ENCODE assay signal across 16 mouse cellular contexts in the genomic region with DNA sequence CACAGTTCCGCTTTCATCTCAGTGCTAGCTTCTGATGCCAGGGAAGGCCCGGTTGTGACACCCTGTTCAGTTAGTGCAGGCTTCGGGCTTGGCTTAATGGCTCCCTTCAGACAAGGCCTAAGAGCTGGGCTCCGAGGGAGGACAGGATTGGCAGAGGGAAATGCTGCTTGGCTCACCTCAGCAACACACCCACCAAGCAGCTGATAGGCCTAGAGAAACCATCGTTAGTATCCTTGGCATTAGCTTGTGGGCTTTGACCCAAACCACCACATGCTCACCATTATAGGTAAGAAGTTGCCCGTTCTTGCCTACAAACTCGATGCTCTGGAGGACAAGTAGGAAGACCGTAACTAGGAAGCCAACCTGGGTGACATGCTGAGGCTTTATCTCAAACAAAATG. TPM values are rescaled to one million over a fixed set of nuclear protein-coding genes. Genes with fewer than 3 reads are reported as not detected.
DNase-seq lines count a peak whose midpoint lies in the region; ATAC-seq and TF ChIP-seq lines count a peak whose summit lies in the region.
"Had no signal": no experiment of that assay in that cellular context is flagged by ENCODE, and none has a peak within 500 bp of the region (broad histone marks: within the 10 kb centered on the region; RNA-seq: fewer than 3 reads in every experiment).

No protein-coding gene starts in this region.

- H3K4me1 ChIP-seq in hindbrain, embryonic 14.5 days (replicated peaks; ENCODE audit: control insufficient read depth, insufficient read depth, low read length) = 0 out of 2 replicates have a peak, but pooled peaks cover 8% of the 10 kb centered on the region
- peaks cover 16% of the 10 kb centered on the region; the same call in 1 of the 2 replicates for H3K4me1 ChIP-seq in kidney, embryonic 15.5 days
- H3K4me1 ChIP-seq in midbrain, postnatal 0 days (ENCODE audit: insufficient read depth, low read length) = 0 out of 2 replicates have a peak, but pooled peaks cover 3% of the 10 kb centered on the region
- H3K4me1 ChIP-seq: neural tube, embryonic 12.5 days had no signal

- TF ChIP-seq CTCF in layer of hippocampus, adult 2 months (conservative IDR thresholded peaks at IDR 0.05) = no peak
- TF ChIP-seq CTCF in midbrain, postnatal 0 days (IDR thresholded peaks at IDR 0.05) = no peak

- H3K4me3 ChIP-seq in layer of hippocampus, adult 2 months = no peak overlapping the region
- H3K4me3 ChIP-seq in hindbrain, embryonic 14.5 days (replicated peaks; ENCODE audit: low read length) = no peak overlapping the region
- no peak overlapping the region for H3K4me3 ChIP-seq in kidney, embryonic 15.5 days (replicated peaks)
- no peak overlapping the region for H3K4me3 ChIP-seq in midbrain, postnatal 0 days (ENCODE audit: low read depth, low read length)
- H3K4me3 ChIP-seq: limb, embryonic 10.5 days; lung, embryonic 15.5 days; megakaryocyte, embryonic 14.5 days; neural tube, embryonic 12.5 days had no signal

- no peak overlapping the region for H3K9ac ChIP-seq in hindbrain, embryonic 14.5 days
- no peak overlapping the region for H3K9ac ChIP-seq in kidney, embryonic 15.5 days
- H3K9ac ChIP-seq in midbrain, postnatal 0 days (replicated peaks; ENCODE audit: low read length, poor library complexity, severe bottlenecking) = no peak overlapping the region
- H3K9ac ChIP-seq: lung, embryonic 15.5 days; neural tube, embryonic 12.5 days had no signal

- no peaks in the 10 kb centered on the region for H3K36me3 ChIP-seq in hindbrain, embryonic 14.5 days (replicated peaks; ENCODE audit: control insufficient read depth, insufficient read depth)
- H3K36me3 ChIP-seq in kidney, embryonic 15.5 days = no peaks in the 10 kb centered on the region
- H3K36me3 ChIP-seq in midbrain, postnatal 0 days (ENCODE audit: insufficient read depth, low read length) = no peaks in the 10 kb centered on the region
- H3K36me3 ChIP-seq: limb, embryonic 10.5 days; lung, embryonic 15.5 days; neural tube, embryonic 12.5 days had no signal

- 88% methylated on average over 8 of the region's 8 CpGs for WGBS in hindbrain, embryonic 14.5 days
- WGBS in kidney, embryonic 15.5 days = 84% methylated on average over 8 of the region's 8 CpGs
- WGBS in midbrain, postnatal 0 days = 91% methylated on average over 8 of the region's 8 CpGs

- no peaks in the 10 kb centered on the region for H3K27me3 ChIP-seq in hindbrain, embryonic 14.5 days (ENCODE audit: control insufficient read depth, insufficient read depth, low read length)
- no peaks in the 10 kb centered on the region for H3K27me3 ChIP-seq in kidney, embryonic 15.5 days
- H3K27me3 ChIP-seq in midbrain, postnatal 0 days (ENCODE audit: insufficient read depth, low read length) = no peaks in the 10 kb centered on the region
- H3K27me3 ChIP-seq: lung, embryonic 15.5 days; megakaryocyte, embryonic 14.5 days; neural tube, embryonic 12.5 days had no signal

- no peaks in the 10 kb centered on the region for H3K9me3 ChIP-seq in hindbrain, embryonic 14.5 days (ENCODE audit: control insufficient read depth, low read length)
- H3K9me3 ChIP-seq in kidney, embryonic 15.5 days (replicated peaks) = no peaks in the 10 kb centered on the region
- H3K9me3 ChIP-seq in midbrain, postnatal 0 days (ENCODE audit: low read length) = no peaks in the 10 kb centered on the region
- H3K9me3 ChIP-seq: limb, embryonic 10.5 days; lung, embryonic 15.5 days; neural tube, embryonic 12.5 days had no signal

- H3K27ac ChIP-seq in layer of hippocampus, adult 2 months = peak overlapping the region; percentile 56; the same call in 1 of the 2 replicates
- H3K27ac ChIP-seq in hindbrain, embryonic 14.5 days = no peak overlapping the region
- no peak overlapping the region for H3K27ac ChIP-seq in kidney, embryonic 15.5 days
- H3K27ac ChIP-seq in midbrain, postnatal 0 days (ENCODE audit: low read depth, low read length) = no peak overlapping the region
- H3K27ac ChIP-seq: hindbrain, postnatal 0 days; lung, embryonic 15.5 days; neural tube, embryonic 12.5 days had no signal

- H3K4me2 ChIP-seq in hindbrain, embryonic 14.5 days (replicated peaks) = no peak overlapping the region
- no peak overlapping the region for H3K4me2 ChIP-seq in kidney, embryonic 15.5 days
- no peak overlapping the region for H3K4me2 ChIP-seq in midbrain, postnatal 0 days (ENCODE audit: low read depth, low read length, poor library complexity, severe bottlenecking)
- H3K4me2 ChIP-seq: lung, embryonic 15.5 days; neural tube, embryonic 12.5 days had no signal

- ATAC-seq in hindbrain, embryonic 14.5 days (ENCODE audit: low FRiP score) = no peak
- ATAC-seq in kidney, embryonic 15.5 days (replicated peaks; ENCODE audit: low FRiP score) = no peak
- ATAC-seq in midbrain, postnatal 0 days (ENCODE audit: low FRiP score) = no peak
- ATAC-seq: CD4-positive, CD25-positive, alpha-beta regulatory T cell, adult 4 months; forebrain, embryonic 16.5 days; hindbrain, postnatal 0 days had no signal

- DNase-seq in layer of hippocampus, adult 2 months (ENCODE audit: low spot score in 2 of 2) = no peak
- DNase-seq in layer of hippocampus, postnatal 10 days (ENCODE audit: low spot score in 2 of 2) = no peak
- peak; percentile 68 to 69 for DNase-seq in cerebellum, postnatal 10 days
- DNase-seq in liver = peak; percentile 67
- no peak for DNase-seq in hindbrain, embryonic 14.5 days (ENCODE audit: low spot score)
- no peak for DNase-seq in midbrain, postnatal 0 days (ENCODE audit: low spot score)
- DNase-seq: heart, postnatal 36 days; kidney, adult 8-10 months had no signal

RNA-seq across cellular contexts. Expression of a gene that starts 38.3 kb away (rescaled TPM):
- total RNA-seq in layer of hippocampus, adult 2 months (2021) = 100 to 1,000 TPM; 134 TPM
- total RNA-seq in layer of hippocampus, postnatal 10 days (2021) = 10 to 100 TPM; 62.8 to 69.1 TPM
- polyA plus RNA-seq in hindbrain, embryonic 14.5 days (2014; fragmentation: Nextera tagmentation; extraction: Ambion mirVana) = 11.3 and 11.5 TPM in 2 replicates
- 1.1 and 2.1 TPM in 2 replicates for polyA plus RNA-seq in kidney, embryonic 15.5 days (2015; fragmentation: Nextera tagmentation; extraction: Ambion mirVana)
- total RNA-seq in midbrain, postnatal 0 days (2014; rRNA removed) = 31.1 and 32.8 TPM in 2 replicates
- polyA plus RNA-seq in midbrain, postnatal 0 days (2015; fragmentation: Nextera tagmentation; extraction: Ambion mirVana) = 4.3 and 4.8 TPM in 2 replicates

Comparison
In these comparisons a context has a peak if more than half of its experiments do, and no peak if none do; other contexts are left out.
1. DNase-seq: peak in cerebellum, postnatal 10 days (2 of 2) and liver (single experiment); none in layer of hippocampus, adult 2 months (0 of 2), layer of hippocampus, postnatal 10 days (0 of 2), hindbrain, embryonic 14.5 days (single experiment) and midbrain, postnatal 0 days (single experiment).